Mouse (Mus musculus) layer of hippocampus, adult 2 months (tissue): ENCODE measurements around the gene Krt17. TPM values are rescaled to one million over a fixed set of nuclear protein-coding genes. Genes with fewer than 3 reads are reported as not detected.
"Not testable (repeated sequence)": the region's sequence is repeated elsewhere in the genome, so short reads cannot be mapped to it uniquely, and the experiment has no call there.

Source experiments
- DNase-seq, 2 experiments: peaks; one replicate each; pipeline ENCODE4 v3.0.0; 2022; ENCODE audit warnings: low spot score in 2 of 2
- H3K27ac ChIP-seq: fragments of 200-600 bp; 2 replicates; pipeline ENCODE4 v1.8.1; 2022
- H3K4me3 ChIP-seq: fragments of 200-600 bp; 2 replicates; pipeline ENCODE4 v1.8.1; 2022; ENCODE audit warnings: mild to moderate bottlenecking
- CTCF ChIP-seq: fragments of 200-600 bp; conservative IDR thresholded peaks from 2 replicates; pipeline ENCODE4 v1.8.1; 2022; ENCODE audit warnings: antibody characterized with exemption, mild to moderate bottlenecking, moderate library complexity
- total RNA-seq, 2 experiments: library from RNA; stranded (reverse); gene quantifications; 2 replicates each; pipeline ENCODE4 v1.2.3; 2021

Krt17 gene
- total RNA-seq, 2 experiments from 2014 or later = not detected

- DNase-seq = no peak
- H3K27ac ChIP-seq = no peak overlapping the region
- no peak overlapping the region for H3K4me3 ChIP-seq
- TF ChIP-seq CTCF = no peak
These were observed 5.3 kb downstream of the Krt17 start for GRCm38 (mm10) chr11:100255514-100255913.

- Histone ChIP-seq H3K27ac (no peak overlapping the region), H3K4me3 (no peak overlapping the region)
- no peak for TF ChIP-seq CTCF
- no peak for DNase-seq
These were observed 6.3 kb downstream of the Krt17 start for GRCm38 (mm10) chr11:100254360-100255090.

GRCm38 (mm10) chr11:100248852-100249465 is 11.9 kb downstream of the Krt17 start, which contains the start of gene Krt16:
Gene Krt16, minus strand, starts transcription at chr11:100248902.
- DNase-seq = no peak
- H3K27ac ChIP-seq = no peak within 1 kb of the TSS
- TF ChIP-seq CTCF = no peak

GRCm38 (mm10) chr11:100246471-100246870 is 14.4 kb downstream of the Krt17 start:
- DNase-seq, H3K27ac ChIP-seq, H3K4me3 ChIP-seq: not testable (repeated sequence)

More at GRCm38 (mm10) chr11:100248852-100249465, 11.9 kb downstream of the Krt17 start, which contains the start of gene Krt16:
- H3K4me3 ChIP-seq = no peak within 1 kb of the TSS

GRCm38 (mm10) chr11:100240272-100240671 is 20.6 kb downstream of the Krt17 start:
- not testable (repeated sequence) for H3K27ac ChIP-seq, DNase-seq

GRCm38 (mm10) chr11:100221741-100222140 is 39.1 kb downstream of the Krt17 start:
- no peak overlapping the region for H3K27ac ChIP-seq
- no peak overlapping the region for H3K4me3 ChIP-seq
- TF ChIP-seq CTCF = no peak
- DNase-seq = no peak

More at GRCm38 (mm10) chr11:100240272-100240671, 20.6 kb downstream of the Krt17 start:
- H3K4me3 ChIP-seq = not testable (repeated sequence)

GRCm38 (mm10) chr11:100219304-100219703 is 41.5 kb downstream of the Krt17 start:
- DNase-seq = no peak
- Histone ChIP-seq H3K27ac (no peak overlapping the region), H3K4me3 (no peak overlapping the region)
- TF ChIP-seq CTCF = no peak

GRCm38 (mm10) chr11:100208542-100208941 is 52.3 kb downstream of the Krt17 start:
- no peak for DNase-seq
- no peak overlapping the region for H3K27ac ChIP-seq

GRCm38 (mm10) chr11:100207498-100207897 is 53.3 kb downstream of the Krt17 start, which contains the start of gene Krt14:
Gene Krt14, minus strand, starts transcription at chr11:100207548.
- no peak within 1 kb of the TSS for H3K27ac ChIP-seq
- no peak for DNase-seq
- no peak for TF ChIP-seq CTCF
- no peak within 1 kb of the TSS for H3K4me3 ChIP-seq

More at GRCm38 (mm10) chr11:100208542-100208941, 52.3 kb downstream of the Krt17 start:
- no peak overlapping the region for H3K4me3 ChIP-seq
- TF ChIP-seq CTCF = no peak

Other genes with a start within 250 kb of the Krt17 start
- gene Krt33a, start 244.8 kb downstream of the Krt17 start, total RNA-seq = not detected
- gene Krt33b, start 231.2 kb downstream of the Krt17 start, total RNA-seq = not detected
- gene Krt34, start 219.5 kb downstream of the Krt17 start, total RNA-seq = not detected
- gene Krt31, start 210.5 kb downstream of the Krt17 start, total RNA-seq = not detected
- gene Krt32, start 172.8 kb downstream of the Krt17 start, total RNA-seq = not detected
- gene Krt35, start 164.8 kb downstream of the Krt17 start, total RNA-seq = not detected
- gene Krt36, start 155.4 kb downstream of the Krt17 start, total RNA-seq = not detected
- gene Krt13, start 139.5 kb downstream of the Krt17 start, total RNA-seq = not detected
- gene Krt15, start 125.1 kb downstream of the Krt17 start, total RNA-seq = under 1 TPM in 1 of 2 experiments, not detected in 1; 0.77 TPM
- gene Krt19, start 112.4 kb downstream of the Krt17 start, total RNA-seq = not detected
- gene Krt9, start 67.8 kb downstream of the Krt17 start, total RNA-seq = 1 to 10 TPM; 3.6 to 3.7 TPM
- not detected for gene Krt14, start 53.5 kb downstream of the Krt17 start, total RNA-seq
- gene Krt16, start 12.1 kb downstream of the Krt17 start, total RNA-seq = not detected
- not detected for gene Krt42, start 8.8 kb upstream of the Krt17 start, total RNA-seq
- 100 to 1,000 TPM; 713 to 750 TPM for gene Eif1, start 58.9 kb upstream of the Krt17 start, total RNA-seq
- not detected for gene Gast, start 73.4 kb upstream of the Krt17 start, total RNA-seq
- 100 to 1,000 TPM; 169 to 174 TPM for gene Hap1, start 95.1 kb upstream of the Krt17 start, total RNA-seq
- gene Jup, start 136.7 kb upstream of the Krt17 start, total RNA-seq = 10 to 100 TPM; 34.1 to 35.6 TPM
- gene P3h4, start 153.8 kb upstream of the Krt17 start, total RNA-seq = 1 to 10 TPM; 9.4 to 9.5 TPM
- 1 to 10 TPM; 4.4 to 5.8 TPM for gene Fkbp10, start 154.7 kb upstream of the Krt17 start, total RNA-seq
- gene Nt5c3b, start 180.8 kb upstream of the Krt17 start, total RNA-seq = 10 to 100 TPM; 58.4 to 58.7 TPM
- 1 to 10 TPM in 1 of 2 experiments, under 1 TPM in 1; 0.64 to 1.4 TPM for gene Klhl10, start 180.9 kb upstream of the Krt17 start, total RNA-seq
- 100 to 1,000 TPM; 119 to 121 TPM for gene Klhl11, start 211.7 kb upstream of the Krt17 start, total RNA-seq